Mouse (Mus musculus) small intestine, adult 2 months (tissue): ENCODE data around the gene Gabbr2. TPM values are rescaled to one million over a fixed set of nuclear protein-coding genes. Genes with fewer than 3 reads are reported as not detected.

Source experiments
- H3K27ac ChIP-seq: fragments of 200-500 bp; 2 replicates; pipeline ENCODE4 v1.5.1; 2012; ENCODE audit warnings: low read depth, low read length, control low read depth, inconsistent platforms; ENCODE audit not compliant: insufficient read depth
- H3K27me3 ChIP-seq: fragments of 200-500 bp; 2 replicates; pipeline ENCODE4 v1.6.1; 2012; ENCODE audit warnings: mild to moderate bottlenecking, moderate library complexity, low read length, inconsistent platforms; ENCODE audit not compliant: control insufficient read depth, insufficient read depth
- H3K36me3 ChIP-seq: fragments of 200-500 bp; 2 replicates; pipeline ENCODE4 v1.6.1; 2012; ENCODE audit warnings: mild to moderate bottlenecking, low read length, control low read depth, inconsistent platforms; ENCODE audit not compliant: control insufficient read depth, insufficient read depth
- H3K4me1 ChIP-seq: fragments of 200-500 bp; 2 replicates; pipeline ENCODE4 v1.6.1; 2012; ENCODE audit warnings: low read length, inconsistent platforms, mixed read lengths; ENCODE audit not compliant: control insufficient read depth, insufficient read depth, insufficient read length
- H3K4me3 ChIP-seq: fragments of 200-500 bp; 2 replicates; pipeline ENCODE4 v1.5.1; 2012; ENCODE audit warnings: low read depth, mild to moderate bottlenecking, control low read depth, inconsistent platforms, low read length, moderate library complexity
- CTCF ChIP-seq: fragments of 200-500 bp; IDR thresholded peaks from 2 replicates; pipeline ENCODE4 v1.5.1; 2012; ENCODE audit warnings: low read depth, mild to moderate bottlenecking, control low read depth, inconsistent platforms, low read length, moderate library complexity, mixed read lengths; ENCODE audit not compliant: insufficient replicate concordance, insufficient read length; ENCODE audit errors: extremely low read depth
- POLR2A ChIP-seq: fragments of 200-500 bp; IDR thresholded peaks from 2 replicates; pipeline ENCODE4 v1.6.1; 2012; ENCODE audit warnings: low read depth, mild to moderate bottlenecking, control low read depth, inconsistent platforms, low read length, moderate library complexity
- WGBS: fragments of 180-500 bp; shearing (Covaris S2); methylation state at CpG from one replicate; pipeline ENCODE4 v1.1.7; 2018; 5-methylcytosine and 5-hydroxymethylcytosine counted together
- polyA plus RNA-seq: library from polyadenylated mRNA; depleted of rRNA; stranded (reverse); fragments of >200 nt; gene quantifications from 2 replicates; pipeline ENCODE4 v1.2.3, GENCODE M21; 2012

Gabbr2 gene
- polyA plus RNA-seq, 1 experiment = 0.74 TPM

DNA sequence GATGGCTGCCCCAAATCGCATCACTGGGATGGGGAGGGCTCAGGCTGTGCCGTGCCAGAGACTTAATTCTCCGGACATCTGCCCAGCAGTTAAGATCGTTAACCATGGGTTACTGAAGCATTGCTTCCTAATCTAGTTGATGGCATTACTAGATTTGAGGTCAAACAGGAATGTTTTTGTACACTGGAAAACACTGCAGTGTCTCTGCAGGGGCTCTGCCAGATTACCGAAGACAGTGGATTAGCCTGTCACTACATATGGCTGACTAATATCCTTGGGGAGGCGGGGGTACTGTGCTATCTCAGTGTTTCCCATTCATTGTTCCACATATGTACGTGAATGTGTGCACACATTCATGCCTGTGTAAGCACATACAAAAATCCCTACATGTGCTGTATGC is 225.3 kb downstream of the Gabbr2 start:
- H3K4me3 ChIP-seq = no peak overlapping the region
- no peaks in the 10 kb centered on the region for H3K36me3 ChIP-seq
- no peak for TF ChIP-seq POLR2A
- TF ChIP-seq CTCF = no peak
- WGBS = 83% methylated on average over 7 of the region's 7 CpGs
- no peaks in the 10 kb centered on the region for H3K27me3 ChIP-seq
- no peak overlapping the region for H3K27ac ChIP-seq
- no peaks in the 10 kb centered on the region for H3K4me1 ChIP-seq

DNA sequence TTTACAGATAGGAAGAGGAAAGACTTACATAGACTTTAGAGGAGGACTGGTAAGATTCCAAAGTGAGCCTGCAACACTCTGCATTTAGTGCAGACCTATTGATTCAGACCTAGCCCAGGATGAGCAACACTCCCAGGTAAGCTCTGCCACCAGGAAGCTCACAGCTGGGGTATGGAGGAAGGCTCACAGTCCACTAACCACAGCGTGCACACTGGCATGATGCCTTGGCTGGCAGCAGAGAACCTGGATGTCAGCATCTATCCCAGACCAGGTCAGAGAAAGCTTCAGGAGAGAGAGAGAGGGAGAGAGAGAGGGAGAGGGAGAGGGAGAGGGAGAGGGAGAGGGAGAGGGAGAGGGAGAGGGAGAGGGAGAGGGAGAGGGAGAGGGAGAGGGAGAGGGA is 231.8 kb downstream of the Gabbr2 start:
- Histone ChIP-seq H3K27ac (no peak overlapping the region), H3K4me1 (no peaks in the 10 kb centered on the region), H3K36me3 (no peaks in the 10 kb centered on the region), H3K4me3 (no peak overlapping the region), H3K27me3 (no peaks in the 10 kb centered on the region)
- WGBS = 61% methylated on average over 1 of the region's 1 CpGs
- no peak for TF ChIP-seq CTCF
- TF ChIP-seq POLR2A = no peak

DNA sequence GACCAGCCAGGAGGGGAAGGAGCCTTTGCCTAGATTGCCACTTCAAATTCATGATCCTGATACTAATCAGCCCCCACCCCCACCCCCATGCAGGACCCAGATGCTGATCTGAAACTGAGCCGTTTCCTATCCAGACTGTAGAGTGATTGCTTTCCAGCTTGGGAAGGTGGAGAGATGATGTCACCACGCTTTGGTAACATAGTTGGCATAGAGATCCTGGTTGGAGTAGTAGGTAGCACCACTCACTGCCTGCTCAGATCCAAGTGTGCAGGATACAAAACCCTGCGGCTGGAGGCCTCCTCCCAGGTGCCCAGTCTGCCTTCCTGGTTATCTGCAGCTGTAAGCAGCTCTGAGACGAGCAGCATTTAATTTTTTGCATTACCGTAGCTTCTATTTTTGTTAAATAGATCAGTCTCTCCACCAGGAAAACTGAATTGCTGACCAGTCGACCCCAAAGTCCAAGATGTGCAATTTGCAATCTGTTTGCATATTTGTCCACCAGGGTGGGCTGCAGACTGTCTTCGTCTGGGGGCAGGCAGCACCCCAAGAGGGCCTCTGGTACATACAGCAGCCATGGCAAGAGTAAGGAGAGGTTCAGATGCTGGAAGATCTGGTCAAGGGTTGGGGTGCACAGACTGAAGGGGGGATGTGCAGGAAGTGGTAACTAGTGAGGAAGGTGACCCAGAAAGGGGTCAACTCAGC is 233.2 kb downstream of the Gabbr2 start:
- TF ChIP-seq POLR2A (no peak), CTCF (no peak)
- no peaks in the 10 kb centered on the region for H3K4me1 ChIP-seq
- no peaks in the 10 kb centered on the region for H3K27me3 ChIP-seq
- H3K4me3 ChIP-seq = no peak overlapping the region
- H3K27ac ChIP-seq = no peak overlapping the region
- no peaks in the 10 kb centered on the region for H3K36me3 ChIP-seq
- WGBS = 65% methylated on average over 7 of the region's 7 CpGs

DNA sequence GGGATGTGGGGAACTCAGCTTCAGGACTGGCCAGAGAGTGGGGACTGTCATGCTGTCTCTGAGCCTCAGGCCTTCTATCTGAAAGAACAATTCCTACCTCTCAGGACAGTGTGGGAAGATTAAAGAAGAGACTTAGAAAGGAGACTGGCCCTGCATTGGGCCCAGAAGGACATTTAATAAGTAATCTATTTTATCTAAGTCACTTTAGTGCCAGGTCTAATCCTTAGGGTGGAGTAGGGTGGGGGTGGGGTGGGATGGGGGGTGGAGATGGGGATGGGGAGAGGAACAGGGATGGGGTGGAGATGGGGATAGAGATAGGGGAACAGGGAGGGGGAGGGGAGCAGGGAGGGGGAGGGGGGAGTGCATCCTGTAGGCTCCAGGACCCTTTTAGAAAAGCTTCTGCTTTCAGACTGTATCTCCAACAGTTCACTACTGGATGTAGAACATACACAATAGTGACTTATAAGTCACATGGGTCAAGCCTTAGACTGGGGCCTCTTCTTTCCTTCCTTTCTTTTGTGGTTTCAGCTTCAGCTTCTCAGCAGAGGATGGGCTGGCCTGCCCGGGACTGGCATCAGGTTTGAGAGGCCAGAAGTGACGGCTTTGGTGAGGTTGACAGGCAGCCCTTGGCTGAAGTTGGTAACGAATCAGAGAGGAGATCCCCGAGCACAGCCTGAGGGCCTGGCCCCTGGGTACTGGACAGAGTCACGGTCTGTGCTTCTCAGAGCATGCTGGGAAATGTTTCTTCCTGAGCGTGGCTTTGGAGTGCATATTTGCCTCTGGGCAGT is 237.1 kb downstream of the Gabbr2 start:
- no peak for TF ChIP-seq CTCF
- Histone ChIP-seq H3K36me3 (no peaks in the 10 kb centered on the region), H3K4me3 (no peak overlapping the region), H3K4me1 (no peaks in the 10 kb centered on the region), H3K27ac (no peak overlapping the region), H3K27me3 (no peaks in the 10 kb centered on the region)
- 39% methylated on average over 6 of the region's 6 CpGs for WGBS

DNA sequence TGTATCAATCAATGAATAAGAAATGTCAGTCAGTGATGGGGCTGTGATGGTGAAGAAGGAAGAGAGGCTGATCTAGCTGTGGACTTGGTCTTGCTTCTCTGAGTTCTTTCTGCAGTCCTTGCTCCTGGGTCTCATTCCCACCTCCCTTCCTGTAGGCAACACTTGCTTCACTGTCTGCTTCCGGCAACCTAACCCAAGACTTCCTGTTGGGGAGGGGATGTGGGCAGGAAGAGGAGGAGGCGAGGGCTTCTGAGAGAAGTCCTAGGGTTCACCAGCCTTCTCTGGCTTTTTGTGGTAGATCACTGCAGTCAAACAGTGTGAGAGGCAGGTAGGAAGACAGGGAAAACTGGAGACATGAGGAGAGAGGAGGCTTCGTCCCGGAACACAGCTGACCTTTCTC is 239.4 kb downstream of the Gabbr2 start:
- no peaks in the 10 kb centered on the region for H3K36me3 ChIP-seq
- 57% methylated on average over 4 of the region's 4 CpGs for WGBS
- TF ChIP-seq CTCF (no peak), POLR2A (no peak)
- no peaks in the 10 kb centered on the region for H3K27me3 ChIP-seq
- no peak overlapping the region for H3K4me3 ChIP-seq
- H3K27ac ChIP-seq = no peak overlapping the region
- no peaks in the 10 kb centered on the region for H3K4me1 ChIP-seq

DNA sequence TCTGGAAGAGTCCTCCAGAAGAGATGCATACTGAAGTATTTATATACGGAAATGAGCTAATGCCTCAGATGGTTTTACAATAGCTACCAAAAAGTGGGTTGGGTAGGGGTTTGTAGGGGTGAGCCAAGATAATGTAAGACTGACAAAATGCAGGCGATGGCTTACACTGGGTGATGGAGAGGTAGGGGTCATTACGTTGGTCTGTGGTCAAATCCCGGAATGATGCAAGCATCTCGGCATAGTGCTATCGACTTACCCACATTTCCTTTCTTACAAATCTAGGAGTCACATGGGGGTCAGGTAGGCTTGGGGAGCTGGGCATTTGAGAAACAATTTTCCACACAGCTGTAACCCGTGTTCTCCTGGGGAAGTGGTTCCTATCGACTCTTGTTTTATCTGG is 242.7 kb downstream of the Gabbr2 start:
- 76% methylated on average over 8 of the region's 8 CpGs for WGBS
- H3K27ac ChIP-seq = no peak overlapping the region
- TF ChIP-seq CTCF (no peak), POLR2A (no peak)
- H3K36me3 ChIP-seq = no peaks in the 10 kb centered on the region
- no peaks in the 10 kb centered on the region for H3K27me3 ChIP-seq
- H3K4me3 ChIP-seq = no peak overlapping the region
- H3K4me1 ChIP-seq = no peaks in the 10 kb centered on the region

DNA sequence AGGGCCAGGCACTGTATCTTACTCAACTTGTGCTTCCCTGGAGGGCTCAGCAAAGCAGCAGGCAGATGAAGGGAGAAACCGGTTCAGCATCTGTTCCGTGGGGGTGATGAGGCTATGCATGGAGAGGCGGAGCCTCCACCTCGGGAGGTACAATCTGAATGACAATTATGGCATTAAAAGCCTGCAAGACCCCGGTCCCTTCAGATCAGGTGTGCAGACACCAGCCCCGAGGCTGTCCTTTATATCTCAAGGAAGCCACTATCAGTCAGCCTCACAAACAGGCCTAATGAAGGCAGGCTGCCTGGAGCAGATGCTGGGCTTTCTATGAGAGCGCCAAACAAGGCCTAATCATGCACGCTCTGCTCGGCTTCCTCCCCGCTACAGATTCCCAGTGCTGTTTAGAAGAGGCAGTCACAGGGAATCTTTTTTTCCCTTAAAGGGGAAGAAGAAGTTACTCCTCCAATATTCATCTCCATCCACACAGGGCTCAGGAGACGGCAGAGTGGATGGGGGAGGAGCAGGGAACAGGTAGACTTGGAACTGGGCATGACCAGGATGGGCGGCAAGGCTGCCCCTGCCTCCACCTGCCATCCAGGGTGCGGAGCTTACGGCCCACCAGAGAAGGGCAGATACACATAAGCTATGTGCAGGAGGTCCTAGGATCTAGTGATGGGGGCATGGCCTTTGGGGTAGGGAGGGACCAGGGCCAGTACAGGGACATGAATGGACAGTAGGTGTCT is 244.5 kb downstream of the Gabbr2 start:
- no peak for TF ChIP-seq CTCF
- TF ChIP-seq POLR2A = no peak
- Histone ChIP-seq H3K4me1 (no peaks in the 10 kb centered on the region), H3K4me3 (no peak overlapping the region), H3K27me3 (no peaks in the 10 kb centered on the region), H3K27ac (no peak overlapping the region), H3K36me3 (no peaks in the 10 kb centered on the region)
- 53% methylated on average over 14 of the region's 14 CpGs for WGBS
